Mouse (Mus musculus): ENCODE data around the gene Ano1.

GRCm38 (mm10) chr7:144684467-144684866, 67.3 kb downstream of the Ano1 start:
- TF ChIP-seq CTCF (IDR thresholded peaks at IDR 0.05; ENCODE audit: insufficient read depth, low read length) (no peak), POLR2A (IDR thresholded peaks at IDR 0.05; ENCODE audit: borderline replicate concordance, extremely low read depth, low read depth, low read length) (no peak)

Measured in lung, adult 2 months (tissue).